ENCODE assay signal across 8 mouse cellular contexts in genomic region chr11:103192230-103192955, GRCm38 (mm10). TPM values are rescaled to one million over a fixed set of nuclear protein-coding genes. Genes with fewer than 3 reads are reported as not detected.
DNase-seq lines count a peak whose midpoint lies in the region; ATAC-seq and TF ChIP-seq lines count a peak whose summit lies in the region.

No protein-coding gene starts in this region.

- DNase-seq in layer of hippocampus, adult 11-12 months (ENCODE audit: low spot score) = peak; percentile 75
- DNase-seq in layer of hippocampus, adult 9-10 months (ENCODE audit: low spot score) = no peak
- no peak for DNase-seq in thymus, postnatal 14 days
- no peak for DNase-seq in thymus, adult 2 months
- no peak for DNase-seq in spleen, postnatal 14 days (ENCODE audit: low spot score in 2 of 2)

- no peak for ATAC-seq in hindbrain, embryonic 15.5 days (ENCODE audit: low FRiP score, low read depth)
- no peak for ATAC-seq in midbrain, embryonic 12.5 days (ENCODE audit: low FRiP score, low read depth)

- TF ChIP-seq CTCF in cortical plate, adult 2 months (IDR thresholded peaks at IDR 0.05; ENCODE audit: extremely low read depth, insufficient read depth, low read length) = no peak
- TF ChIP-seq CTCF in thymus, adult 2 months (IDR thresholded peaks at IDR 0.05; ENCODE audit: borderline replicate concordance, control insufficient read depth, extremely low read depth, insufficient read depth, low read length, poor library complexity) = no peak

- H3K9me3 ChIP-seq in hindbrain, embryonic 15.5 days = no peaks in the 10 kb centered on the region
- no peaks in the 10 kb centered on the region for H3K9me3 ChIP-seq in midbrain, embryonic 12.5 days

- 0 out of 2 replicates have a peak, but pooled peaks cover 2% of the 10 kb centered on the region for H3K36me3 ChIP-seq in hindbrain, embryonic 15.5 days
- H3K36me3 ChIP-seq in midbrain, embryonic 12.5 days = no peaks in the 10 kb centered on the region
- H3K36me3 ChIP-seq in thymus, adult 2 months (ENCODE audit: control insufficient read depth, insufficient read depth, low read length) = peaks cover 95% of the 10 kb centered on the region

- H3K9ac ChIP-seq in hindbrain, embryonic 15.5 days = peak overlapping the region; percentile 17; the same call in 1 of the 2 replicates
- H3K9ac ChIP-seq in midbrain, embryonic 12.5 days (replicated peaks) = no peak overlapping the region

- H3K4me3 ChIP-seq in cortical plate, adult 2 months (ENCODE audit: insufficient read depth, low read length) = peak overlapping the region; percentile 61
- peak overlapping the region; percentile 32 for H3K4me3 ChIP-seq in hindbrain, embryonic 15.5 days
- peak overlapping the region; percentile 26 for H3K4me3 ChIP-seq in midbrain, embryonic 12.5 days
- no peak overlapping the region for H3K4me3 ChIP-seq in thymus, adult 2 months (ENCODE audit: control insufficient read depth, insufficient read depth, low read length)

- peak overlapping the region; percentile 82 for H3K27ac ChIP-seq in cortical plate, adult 2 months (ENCODE audit: insufficient read depth, low read length)
- no peak overlapping the region for H3K27ac ChIP-seq in hindbrain, embryonic 15.5 days (replicated peaks)
- no peak overlapping the region for H3K27ac ChIP-seq in midbrain, embryonic 12.5 days (replicated peaks)
- H3K27ac ChIP-seq in thymus, adult 2 months (ENCODE audit: control insufficient read depth, insufficient read depth, low read length) = no peak overlapping the region

- TF ChIP-seq POLR2A in cortical plate, adult 2 months (IDR thresholded peaks at IDR 0.05; ENCODE audit: extremely low read depth, insufficient read depth, low read length) = peak; percentile 37; the same call in 1 of the 2 replicates
- no peak for TF ChIP-seq POLR2A in thymus, adult 2 months (IDR thresholded peaks at IDR 0.05; ENCODE audit: control insufficient read depth, extremely low read depth, insufficient read depth, low read length, poor library complexity)

- 15% methylated on average over 28 of the region's 28 CpGs for WGBS in hindbrain, embryonic 15.5 days
- 16% methylated on average over 28 of the region's 28 CpGs for WGBS in midbrain, embryonic 12.5 days
- WGBS in thymus, adult 2 months = 89% methylated on average over 28 of the region's 28 CpGs

- peak overlapping the region; percentile 57 for H3K4me2 ChIP-seq in hindbrain, embryonic 15.5 days
- H3K4me2 ChIP-seq in midbrain, embryonic 12.5 days (replicated peaks) = peak overlapping the region; percentile 52

- peaks cover 1% of the 10 kb centered on the region for H3K4me1 ChIP-seq in cortical plate, adult 2 months (ENCODE audit: control insufficient read depth, insufficient read depth, low read length)
- peaks cover 12% of the 10 kb centered on the region for H3K4me1 ChIP-seq in hindbrain, embryonic 15.5 days (replicated peaks)
- peaks cover 9% of the 10 kb centered on the region for H3K4me1 ChIP-seq in midbrain, embryonic 12.5 days
- no peaks in the 10 kb centered on the region for H3K4me1 ChIP-seq in thymus, adult 2 months (replicated peaks; ENCODE audit: control insufficient read depth, insufficient read depth, low read length)

- peaks cover 74% of the 10 kb centered on the region for H3K27me3 ChIP-seq in hindbrain, embryonic 15.5 days
- H3K27me3 ChIP-seq in midbrain, embryonic 12.5 days = peaks cover 83% of the 10 kb centered on the region
- no peaks in the 10 kb centered on the region for H3K27me3 ChIP-seq in thymus, adult 2 months (ENCODE audit: control insufficient read depth, insufficient read depth, low read length)

RNA-seq across cellular contexts. Expression of gene 1700023F06Rik, which starts 16.0 kb away (rescaled TPM):
- polyA plus RNA-seq in cortical plate, adult 2 months (2012; rRNA removed) = 4.2 and 6.4 TPM in 2 replicates
- 2.3 and 2.6 TPM in 2 replicates for polyA plus RNA-seq in hindbrain, embryonic 15.5 days (2015; fragmentation: Nextera tagmentation; extraction: Ambion mirVana)
- not detected in 2 replicates for polyA plus RNA-seq in midbrain, embryonic 12.5 days (2016; fragmentation: Nextera tagmentation; extraction: Ambion mirVana)
- 0.23 and 0.35 TPM in 2 replicates for polyA plus RNA-seq in thymus, adult 2 months (2012; rRNA removed)

RNA-seq across cellular contexts. Expression of gene Fmnl1, which starts 21.5 kb away (rescaled TPM):
- 125 and 133 TPM in 2 replicates for polyA plus RNA-seq in cortical plate, adult 2 months (2012; rRNA removed)
- 7.0 and 7.8 TPM in 2 replicates for polyA plus RNA-seq in hindbrain, embryonic 15.5 days (2015; fragmentation: Nextera tagmentation; extraction: Ambion mirVana)
- 1.3 and 1.8 TPM in 2 replicates for polyA plus RNA-seq in midbrain, embryonic 12.5 days (2016; fragmentation: Nextera tagmentation; extraction: Ambion mirVana)
- 235 and 264 TPM in 2 replicates for polyA plus RNA-seq in thymus, adult 2 months (2012; rRNA removed)

RNA-seq across cellular contexts. Expression of gene Spata32, which starts 25.8 kb away (rescaled TPM):
- polyA plus RNA-seq in cortical plate, adult 2 months (2012; rRNA removed) = 2.5 and 2.9 TPM in 2 replicates
- 0.99 and 1.4 TPM in 2 replicates for polyA plus RNA-seq in hindbrain, embryonic 15.5 days (2015; fragmentation: Nextera tagmentation; extraction: Ambion mirVana)
- polyA plus RNA-seq in midbrain, embryonic 12.5 days (2016; fragmentation: Nextera tagmentation; extraction: Ambion mirVana) = 0.21 TPM in 1 of 2 replicates, not detected in the other
- not detected in 2 replicates for polyA plus RNA-seq in thymus, adult 2 months (2012; rRNA removed)

Comparison
In these comparisons a context has a peak if more than half of its experiments do, and no peak if none do; other contexts are left out.
1. RNA of gene Fmnl1, which starts 21.5 kb away (polyA plus RNA-seq): 235 to 264 TPM in thymus, adult 2 months and 125 to 133 TPM in cortical plate, adult 2 months; 7.0 to 7.8 TPM in hindbrain, embryonic 15.5 days and 1.3 to 1.8 TPM in midbrain, embryonic 12.5 days; every median in the first group is over 10 times any median in the second.